Mouse (Mus musculus): ENCODE data around the gene Trip13. TPM values are rescaled to one million over a fixed set of nuclear protein-coding genes. Genes with fewer than 3 reads are reported as not detected.

Gene Trip13
- polyA plus RNA-seq, 1 experiment = 20.3 TPM

DNA sequence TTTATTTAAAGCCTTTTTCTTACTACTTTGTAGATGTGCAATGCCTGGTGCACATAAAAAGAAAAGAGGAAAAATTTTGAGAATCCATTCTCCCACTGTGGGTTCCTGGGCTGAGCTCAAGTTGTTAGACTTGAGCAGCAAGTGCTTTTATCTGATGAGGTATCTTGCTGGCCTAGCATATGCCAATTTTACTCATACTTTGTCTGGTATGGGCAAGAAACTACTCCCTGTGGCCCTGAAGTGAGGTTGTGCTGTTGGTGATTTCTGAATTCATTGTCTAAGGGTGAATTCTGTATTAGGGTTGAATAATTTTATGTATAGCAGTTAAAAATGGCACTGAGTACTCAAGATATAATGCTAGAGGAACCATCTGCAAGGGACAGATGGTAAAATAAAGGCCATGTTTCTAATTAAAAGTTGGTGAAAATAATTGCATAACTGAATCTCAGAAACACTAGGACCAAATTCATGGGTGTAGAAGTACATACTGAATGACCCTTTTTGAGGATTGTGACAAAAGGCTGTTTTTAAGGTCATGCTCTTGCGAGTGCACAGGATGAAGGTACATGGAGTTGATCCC is 16.1 kb upstream of the Trip13 start:
- no peak overlapping the region for H3K27ac ChIP-seq (ENCODE audit: insufficient read depth, low read depth, low read length)
- TF ChIP-seq POLR2A (IDR thresholded peaks at IDR 0.05; ENCODE audit: borderline replicate concordance, low read depth, low read length) (no peak), CTCF (IDR thresholded peaks at IDR 0.05; ENCODE audit: low read depth, low read length) (no peak)

DNA sequence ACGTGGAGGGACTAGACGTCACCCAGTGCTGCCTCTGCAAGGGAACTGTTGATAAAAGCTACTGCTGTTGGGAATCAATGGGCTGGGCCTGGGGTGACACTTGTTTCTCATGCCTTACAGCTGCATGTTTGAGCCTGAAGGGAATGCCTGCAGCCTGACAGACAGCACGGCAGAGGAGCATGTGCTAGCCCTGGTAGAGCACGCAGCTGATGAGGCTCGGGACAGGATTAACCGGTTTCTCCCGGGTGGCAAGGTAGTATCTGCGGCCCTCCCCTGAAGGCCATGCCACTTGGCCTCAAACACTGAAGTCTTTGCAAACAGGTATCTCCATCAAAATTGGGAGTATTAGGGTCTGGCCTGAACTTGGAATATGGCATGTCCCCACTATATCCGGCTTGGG is 7.0 kb upstream of the Trip13 start:
- H3K27ac ChIP-seq (ENCODE audit: insufficient read depth, low read depth, low read length) = no peak overlapping the region

More for the DNA sequence above, 16.1 kb upstream of the Trip13 start:
- Histone ChIP-seq H3K4me3 (ENCODE audit: insufficient read depth, low read length) (no peak overlapping the region), H3K4me1 (ENCODE audit: control insufficient read depth, insufficient read depth, low read length) (no peaks in the 10 kb centered on the region)

DNA sequence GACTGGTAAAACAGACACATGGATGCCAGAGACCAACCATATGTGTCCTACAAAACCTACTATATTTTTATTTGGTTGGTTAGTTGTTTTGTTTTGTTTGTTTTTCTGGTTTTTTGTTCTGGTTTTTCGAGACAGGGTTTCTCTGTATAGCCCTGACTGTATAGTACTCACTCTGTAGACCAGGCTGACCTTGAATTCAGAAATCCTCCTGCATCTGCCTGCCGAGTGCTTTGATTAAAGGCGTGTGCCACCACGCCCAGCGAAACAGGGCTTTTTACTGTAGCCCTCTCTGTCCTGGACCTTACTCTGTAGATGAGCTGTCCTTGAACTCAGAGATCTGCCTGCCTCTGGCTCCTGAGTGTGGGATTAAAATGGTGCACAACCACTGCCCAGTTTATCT is 1.5 kb upstream of the Trip13 start:
- H3K27ac ChIP-seq (ENCODE audit: insufficient read depth, low read depth, low read length) = no peak overlapping the region
- peaks cover 5% of the 10 kb centered on the region for H3K4me1 ChIP-seq (ENCODE audit: control insufficient read depth, insufficient read depth, low read length)
- no peak for TF ChIP-seq CTCF (IDR thresholded peaks at IDR 0.05; ENCODE audit: low read depth, low read length)
- TF ChIP-seq POLR2A (IDR thresholded peaks at IDR 0.05; ENCODE audit: borderline replicate concordance, low read depth, low read length) = no peak
- H3K4me3 ChIP-seq (ENCODE audit: insufficient read depth, low read length) = no peak overlapping the region

More for the DNA sequence above, 7.0 kb upstream of the Trip13 start:
- TF ChIP-seq CTCF (IDR thresholded peaks at IDR 0.05; ENCODE audit: low read depth, low read length) = no peak
- no peak for TF ChIP-seq POLR2A (IDR thresholded peaks at IDR 0.05; ENCODE audit: borderline replicate concordance, low read depth, low read length)
- Histone ChIP-seq H3K4me3 (ENCODE audit: insufficient read depth, low read length) (no peak overlapping the region), H3K4me1 (ENCODE audit: control insufficient read depth, insufficient read depth, low read length) (no peaks in the 10 kb centered on the region)

DNA sequence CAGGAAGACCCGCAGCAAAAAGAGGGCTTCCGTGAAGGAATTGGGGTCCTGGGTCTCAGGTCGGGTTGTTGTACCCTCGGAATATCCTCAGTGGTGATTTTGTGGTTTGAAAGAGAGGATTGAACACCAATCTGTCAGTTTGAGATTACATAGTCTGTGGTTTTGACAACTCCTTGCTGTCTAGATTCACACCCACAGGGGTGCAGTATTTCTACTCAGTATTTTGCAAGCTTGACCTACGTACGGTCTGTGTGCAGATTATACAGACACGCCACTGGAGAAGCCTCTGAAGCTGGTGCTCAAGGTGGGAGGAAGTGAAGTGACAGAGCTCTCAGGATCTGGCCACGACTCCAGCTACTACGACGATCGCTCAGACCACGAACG is 585 bp upstream of the Trip13 start:
- TF ChIP-seq POLR2A (IDR thresholded peaks at IDR 0.05; ENCODE audit: borderline replicate concordance, low read depth, low read length) = no peak
- no peak for TF ChIP-seq CTCF (IDR thresholded peaks at IDR 0.05; ENCODE audit: low read depth, low read length)
- H3K4me3 ChIP-seq (ENCODE audit: insufficient read depth, low read length) = peak overlapping the region; percentile 71
- peaks cover 5% of the 10 kb centered on the region for H3K4me1 ChIP-seq (ENCODE audit: control insufficient read depth, insufficient read depth, low read length)
- H3K27ac ChIP-seq (ENCODE audit: insufficient read depth, low read depth, low read length) = peak overlapping the region; percentile 17; the same call in 1 of the 2 replicates

DNA sequence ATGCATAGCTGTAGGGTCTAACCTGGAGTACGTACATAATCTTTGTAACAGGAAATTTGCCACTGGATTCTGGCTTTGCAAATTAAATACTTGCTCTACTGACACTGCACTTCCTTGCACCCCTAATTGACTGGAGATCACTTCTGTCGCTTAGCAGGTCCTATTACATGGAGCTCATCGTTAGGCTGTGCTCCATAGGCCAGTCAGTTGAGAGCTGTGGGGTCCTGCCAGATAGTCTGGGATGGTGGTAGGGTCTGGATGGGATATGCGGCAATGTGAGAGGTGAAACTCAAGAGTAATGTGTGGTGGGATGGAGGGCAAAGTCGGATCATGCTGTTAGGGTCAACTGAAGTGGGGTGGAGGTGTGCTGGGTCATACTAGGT is 655 bp downstream of the Trip13 start:
- TF ChIP-seq POLR2A (IDR thresholded peaks at IDR 0.05; ENCODE audit: borderline replicate concordance, low read depth, low read length) = no peak
- no peak for TF ChIP-seq CTCF (IDR thresholded peaks at IDR 0.05; ENCODE audit: low read depth, low read length)
- Histone ChIP-seq H3K27ac (ENCODE audit: insufficient read depth, low read depth, low read length) (no peak overlapping the region), H3K4me1 (ENCODE audit: control insufficient read depth, insufficient read depth, low read length) (peaks cover 5% of the 10 kb centered on the region), H3K4me3 (ENCODE audit: insufficient read depth, low read length) (peak overlapping the region; percentile 71)

DNA sequence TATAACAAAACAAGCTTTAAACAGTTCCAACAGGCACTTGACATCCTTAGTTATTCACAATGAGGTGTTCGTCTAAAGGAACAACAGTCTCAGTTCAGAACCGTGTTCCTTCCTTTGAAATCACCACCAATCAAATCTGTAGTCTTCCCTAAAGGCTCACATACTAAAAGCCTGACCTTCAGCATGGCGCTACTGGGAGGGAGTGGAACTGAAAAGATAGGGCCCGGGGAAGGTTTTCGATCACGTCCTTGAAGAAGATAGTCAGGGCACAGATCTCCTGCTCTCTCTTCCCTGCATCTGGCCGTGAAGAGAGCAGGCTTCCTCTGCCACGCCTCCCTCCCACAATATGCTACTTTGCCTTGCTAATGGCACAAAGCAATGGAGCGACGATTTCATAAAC is 5.4 kb downstream of the Trip13 start:
- H3K4me1 ChIP-seq (ENCODE audit: control insufficient read depth, insufficient read depth, low read length) = no peaks in the 10 kb centered on the region
- TF ChIP-seq POLR2A (IDR thresholded peaks at IDR 0.05; ENCODE audit: borderline replicate concordance, low read depth, low read length) (no peak), CTCF (IDR thresholded peaks at IDR 0.05; ENCODE audit: low read depth, low read length) (no peak)
- H3K4me3 ChIP-seq (ENCODE audit: insufficient read depth, low read length) = no peak overlapping the region
- no peak overlapping the region for H3K27ac ChIP-seq (ENCODE audit: insufficient read depth, low read depth, low read length)

DNA sequence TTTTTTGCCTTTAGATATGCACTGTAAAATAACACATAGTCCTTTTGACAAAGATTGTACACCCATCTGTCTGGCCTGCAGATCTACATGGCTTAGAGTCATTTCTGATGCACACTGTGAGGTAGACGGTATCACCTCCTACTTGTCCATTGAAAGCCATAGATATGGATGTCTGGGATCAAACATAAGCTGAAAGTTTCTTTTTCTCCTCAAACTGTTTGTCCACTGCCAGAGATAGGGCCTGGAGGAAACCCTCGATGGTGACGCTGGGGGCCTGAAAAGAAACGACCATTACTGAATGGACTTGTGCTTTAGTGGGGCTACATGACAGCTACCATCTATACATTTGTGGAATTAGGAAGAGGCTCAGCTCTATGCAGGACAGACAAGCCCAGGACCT is 24.5 kb downstream of the Trip13 start:
- TF ChIP-seq POLR2A (IDR thresholded peaks at IDR 0.05; ENCODE audit: borderline replicate concordance, low read depth, low read length) = no peak
- TF ChIP-seq CTCF (IDR thresholded peaks at IDR 0.05; ENCODE audit: low read depth, low read length) = no peak
- Histone ChIP-seq H3K27ac (ENCODE audit: insufficient read depth, low read depth, low read length) (no peak overlapping the region), H3K4me1 (ENCODE audit: control insufficient read depth, insufficient read depth, low read length) (no peaks in the 10 kb centered on the region)

DNA sequence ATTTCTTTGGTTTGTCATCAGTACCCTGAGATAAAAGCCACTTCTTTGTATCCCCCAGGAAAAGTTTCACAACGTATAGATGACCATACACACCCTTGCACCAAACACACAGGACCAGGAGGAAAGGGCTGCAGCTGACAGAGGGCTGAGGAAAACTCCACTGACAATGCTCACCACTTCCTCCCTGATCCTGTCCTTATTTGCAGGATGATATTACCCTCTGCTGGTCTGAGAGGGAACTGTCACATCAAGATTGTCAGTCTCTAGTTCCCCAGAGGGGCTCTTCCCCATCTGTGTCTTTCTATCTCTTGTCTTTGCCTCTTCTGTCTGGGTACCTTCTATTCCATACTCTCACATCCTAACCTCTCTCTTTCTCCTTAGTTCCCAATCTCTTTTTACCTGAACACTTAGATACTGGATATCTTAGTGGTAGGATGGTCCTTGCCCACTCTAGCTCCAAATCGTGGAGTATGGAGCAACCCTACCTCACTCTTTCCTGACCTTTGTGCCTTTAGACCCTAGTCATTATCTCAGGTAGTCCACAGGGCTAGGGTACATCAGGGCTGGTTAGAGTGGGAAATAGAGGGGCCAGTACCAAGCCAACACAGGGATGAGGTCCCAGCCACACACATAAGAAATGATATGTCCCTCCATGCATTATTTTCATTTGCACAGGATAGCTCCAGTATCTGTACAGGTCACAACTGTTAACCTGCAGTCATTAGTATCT is 29.7 kb downstream of the Trip13 start:
- H3K4me3 ChIP-seq (ENCODE audit: insufficient read depth, low read length) = no peak overlapping the region
- TF ChIP-seq POLR2A (IDR thresholded peaks at IDR 0.05; ENCODE audit: borderline replicate concordance, low read depth, low read length) (no peak), CTCF (IDR thresholded peaks at IDR 0.05; ENCODE audit: low read depth, low read length) (0 out of 2 replicates have a peak, but pooled peaks have one; percentile 13)
- H3K27ac ChIP-seq (ENCODE audit: insufficient read depth, low read depth, low read length) = no peak overlapping the region
- H3K4me1 ChIP-seq (ENCODE audit: control insufficient read depth, insufficient read depth, low read length) = no peaks in the 10 kb centered on the region

More for the DNA sequence above, 24.5 kb downstream of the Trip13 start:
- no peak overlapping the region for H3K4me3 ChIP-seq (ENCODE audit: insufficient read depth, low read length)

DNA sequence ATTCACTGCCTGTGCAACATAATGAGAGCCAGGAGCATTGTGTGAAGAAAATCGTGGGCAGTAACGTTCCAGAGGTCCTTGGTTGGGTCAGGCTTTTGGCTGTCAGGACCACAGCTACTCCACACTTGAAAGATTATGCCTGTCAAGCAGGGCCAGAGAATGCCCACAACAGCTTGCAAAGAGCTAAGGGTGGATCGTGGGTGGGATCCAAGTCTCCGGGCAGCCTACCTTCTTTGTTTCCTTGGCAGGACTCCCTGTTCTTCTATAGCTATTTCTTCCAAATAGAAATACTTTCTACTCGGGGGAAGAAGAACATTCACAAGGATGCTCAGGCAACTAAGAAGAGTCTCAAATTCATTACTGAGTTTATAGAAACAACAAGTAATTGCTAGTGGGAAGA is 30.4 kb downstream of the Trip13 start:
- Histone ChIP-seq H3K4me1 (ENCODE audit: control insufficient read depth, insufficient read depth, low read length) (no peaks in the 10 kb centered on the region), H3K27ac (ENCODE audit: insufficient read depth, low read depth, low read length) (no peak overlapping the region), H3K4me3 (ENCODE audit: insufficient read depth, low read length) (no peak overlapping the region)
- TF ChIP-seq CTCF (IDR thresholded peaks at IDR 0.05; ENCODE audit: low read depth, low read length) (no peak), POLR2A (IDR thresholded peaks at IDR 0.05; ENCODE audit: borderline replicate concordance, low read depth, low read length) (no peak)

DNA sequence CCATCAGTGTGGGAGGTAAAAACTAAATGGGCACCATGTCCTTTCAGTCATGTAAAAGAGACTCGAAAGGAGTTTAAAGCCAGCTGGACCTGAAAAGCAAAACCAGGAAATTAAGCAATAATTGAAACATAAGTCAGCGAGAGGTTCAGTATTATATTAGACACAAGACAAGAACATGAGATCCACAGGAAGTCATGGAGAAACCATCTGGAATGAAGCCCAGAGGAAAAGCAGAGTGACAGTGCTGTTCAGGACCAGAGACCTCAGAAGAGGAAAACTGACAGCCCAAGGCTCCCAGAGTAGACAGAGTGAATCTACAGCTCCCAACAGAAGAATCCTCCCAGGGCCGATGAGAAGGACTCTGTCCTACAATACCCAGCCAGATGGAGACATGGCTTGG is 40.0 kb downstream of the Trip13 start:
- TF ChIP-seq POLR2A (IDR thresholded peaks at IDR 0.05; ENCODE audit: borderline replicate concordance, low read depth, low read length) (no peak), CTCF (IDR thresholded peaks at IDR 0.05; ENCODE audit: low read depth, low read length) (no peak)
- Histone ChIP-seq H3K27ac (ENCODE audit: insufficient read depth, low read depth, low read length) (no peak overlapping the region), H3K4me3 (ENCODE audit: insufficient read depth, low read length) (no peak overlapping the region), H3K4me1 (ENCODE audit: control insufficient read depth, insufficient read depth, low read length) (peaks cover 11% of the 10 kb centered on the region)

Data from bone marrow macrophage, adult 2 months (primary cell).